Mouse (Mus musculus) regulatory T cell (primary cell): ENCODE measurements around the gene Zfyve21.

ENCODE experiments used
- in situ Hi-C: fragments of 300-600 bp; cut with MboI, MseI; formaldehyde crosslinking; loops from one replicate; pipeline ENCODE4 v1.15.1; 2025; ENCODE audit warnings: high pct_unique_total_duplicates

Zfyve21 gene

GRCm38 (mm10) chr12:111813766-111814617 lies at the start of gene Zfyve21, which contains the start of gene Xrcc3:
Gene Zfyve21, plus strand, starts transcription at chr12:111814170.
Gene Xrcc3, minus strand, starts transcription at chr12:111813873.
- in situ Hi-C loops = no loop called here

GRCm38 (mm10) chr12:111766313-111767236 lies 47.4 kb upstream of the Zfyve21 start:
- in situ Hi-C loops = no loop called here

GRCm38 (mm10) chr12:111768322-111768928 lies 45.5 kb upstream of the Zfyve21 start:
- in situ Hi-C loops = no loop called here

GRCm38 (mm10) chr12:111769306-111769705 lies 44.7 kb upstream of the Zfyve21 start:
- in situ Hi-C loops = no loop called here

- in situ Hi-C loops = no loop called here
Observed at GRCm38 (mm10) chr12:111769816-111770577, 44.0 kb upstream of the Zfyve21 start.

GRCm38 (mm10) chr12:111770651-111771050 lies 43.3 kb upstream of the Zfyve21 start:
- in situ Hi-C loops = no loop called here

GRCm38 (mm10) chr12:111774156-111774555 lies 39.8 kb upstream of the Zfyve21 start:
- in situ Hi-C loops = no loop called here

- in situ Hi-C loops = no loop called here
Observed at GRCm38 (mm10) chr12:111774845-111775244, 39.1 kb upstream of the Zfyve21 start.

- in situ Hi-C loops = no loop called here
Observed at GRCm38 (mm10) chr12:111777919-111778318, 36.1 kb upstream of the Zfyve21 start.

GRCm38 (mm10) chr12:111779544-111779943 lies 34.4 kb upstream of the Zfyve21 start:
- in situ Hi-C loops = no loop called here

GRCm38 (mm10) chr12:111785174-111785573 lies 28.8 kb upstream of the Zfyve21 start:
- in situ Hi-C loops = no loop called here

GRCm38 (mm10) chr12:111787015-111787414 lies 27.0 kb upstream of the Zfyve21 start:
- in situ Hi-C loops = no loop called here

GRCm38 (mm10) chr12:111790090-111790489 lies 23.9 kb upstream of the Zfyve21 start:
- in situ Hi-C loops = no loop called here

GRCm38 (mm10) chr12:111790631-111791030 lies 23.3 kb upstream of the Zfyve21 start:
- in situ Hi-C loops = no loop called here

GRCm38 (mm10) chr12:111791474-111792104 lies 22.4 kb upstream of the Zfyve21 start:
- in situ Hi-C loops = no loop called here

- in situ Hi-C loops = no loop called here
Observed at GRCm38 (mm10) chr12:111794102-111794501, 19.9 kb upstream of the Zfyve21 start.

- in situ Hi-C loops = no loop called here
Observed at GRCm38 (mm10) chr12:111794526-111795179, 19.3 kb upstream of the Zfyve21 start.

GRCm38 (mm10) chr12:111795180-111795895 lies 18.6 kb upstream of the Zfyve21 start:
- in situ Hi-C loops = no loop called here

GRCm38 (mm10) chr12:111797251-111797650 lies 16.7 kb upstream of the Zfyve21 start:
- in situ Hi-C loops = no loop called here
